Mouse (Mus musculus) stomach, postnatal 0 days (tissue): ENCODE measurements around the gene Cul9.

Experiments used
- CTCF ChIP-seq: IDR thresholded peaks from 2 replicates; pipeline ENCODE4 v1.5.1; 2016; ENCODE audit warnings: antibody characterized with exemption, low read depth, mild to moderate bottlenecking, moderate library complexity
- EP300 ChIP-seq: optimal IDR thresholded peaks from 2 replicates; pipeline ENCODE3; 2016; ENCODE audit warnings: antibody characterized with exemption

DNA sequence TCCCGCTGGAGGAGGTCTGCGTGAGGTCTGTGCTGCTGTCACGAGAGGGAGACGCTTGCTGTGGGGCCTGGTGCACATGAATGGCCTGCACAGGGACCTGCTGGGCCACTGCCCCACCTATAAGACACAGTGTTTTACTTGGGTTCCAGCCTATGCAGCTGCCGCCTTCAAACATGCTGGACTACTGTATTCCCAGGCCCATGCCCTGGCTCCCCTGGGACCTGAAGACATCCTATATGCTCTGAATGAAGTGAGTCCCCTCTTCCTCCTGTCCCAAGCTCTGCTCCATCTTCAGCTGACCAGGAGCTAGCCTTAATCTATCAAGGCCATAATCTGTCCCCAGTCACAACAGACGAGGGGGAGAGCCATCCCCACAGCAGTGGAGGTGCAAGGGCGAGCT is 4.7 kb upstream of the Cul9 start:
- TF ChIP-seq CTCF (no peak), EP300 (no peak)
